Mouse (Mus musculus): Measurements from ENCODE around the gene Gnl2. TPM values are rescaled to one million over a fixed set of nuclear protein-coding genes. Genes with fewer than 3 reads are reported as not detected.

Gene Gnl2
- polyA plus RNA-seq (2012; ENCODE audit: insufficient read depth, insufficient read length, low replicate concordance, missing spikeins): not detected in 2 replicates

DNA sequence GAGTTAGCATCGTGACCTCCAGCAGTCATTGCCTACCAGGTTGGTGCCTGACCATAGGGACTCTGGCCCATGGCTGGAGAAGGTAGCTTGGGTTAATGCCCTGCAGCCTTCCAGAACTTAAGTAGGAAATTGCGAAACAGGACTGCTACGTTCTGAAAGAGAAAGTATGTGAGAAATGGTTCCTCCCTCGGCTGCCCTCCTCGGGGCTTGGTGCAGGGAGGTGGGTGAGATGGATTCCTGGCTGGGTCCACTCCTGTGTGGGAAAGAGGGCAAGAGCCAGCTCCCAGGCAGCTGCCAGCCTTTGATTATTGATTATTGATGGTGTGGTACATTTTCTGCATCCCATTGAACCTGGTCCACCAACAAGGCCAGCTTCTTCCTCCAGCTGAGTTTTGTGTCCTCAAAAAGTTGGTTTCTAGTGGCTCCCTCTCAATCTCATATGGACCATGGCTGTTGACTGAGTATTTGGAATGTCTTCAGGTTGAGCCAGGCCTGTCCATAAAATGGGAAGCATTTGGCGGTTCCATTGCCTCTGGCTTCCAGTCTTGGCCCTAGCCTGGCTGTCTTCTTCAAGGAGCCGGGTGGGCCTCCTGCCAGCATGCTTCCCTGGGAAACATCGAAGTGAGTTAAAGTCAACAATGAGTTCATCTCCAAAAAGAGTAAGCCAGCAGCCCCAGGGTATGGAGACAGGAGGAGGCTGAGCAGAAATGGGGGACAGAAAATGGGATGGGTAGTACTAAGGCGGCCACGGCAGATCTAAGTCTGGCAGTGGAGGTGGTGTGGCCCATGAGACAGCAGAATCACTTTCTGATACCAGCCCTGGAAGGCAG lies at the start of gene Gnl2:
Gene Gnl2 (plus strand): TSS at position 780 of the 830 bp plus-strand sequence.
- no peak for TF ChIP-seq CTCF (IDR thresholded peaks at IDR 0.05; ENCODE audit: insufficient read depth, low read depth, low read length)
- no peak for TF ChIP-seq POLR2A (IDR thresholded peaks at IDR 0.05; ENCODE audit: insufficient read depth, low read depth, low read length)
- H3K27ac ChIP-seq (ENCODE audit: insufficient read depth, low read depth, low read length): no peak within 1 kb of the TSS
- 86% methylated on average over 10 of the region's 10 CpGs for WGBS
- no peak within 1 kb of the TSS for H3K4me3 ChIP-seq (ENCODE audit: insufficient read depth, low read depth, low read length)
- no peaks in the 10 kb centered on the region for H3K4me1 ChIP-seq (ENCODE audit: control insufficient read depth, insufficient read depth, low read length)

DNA sequence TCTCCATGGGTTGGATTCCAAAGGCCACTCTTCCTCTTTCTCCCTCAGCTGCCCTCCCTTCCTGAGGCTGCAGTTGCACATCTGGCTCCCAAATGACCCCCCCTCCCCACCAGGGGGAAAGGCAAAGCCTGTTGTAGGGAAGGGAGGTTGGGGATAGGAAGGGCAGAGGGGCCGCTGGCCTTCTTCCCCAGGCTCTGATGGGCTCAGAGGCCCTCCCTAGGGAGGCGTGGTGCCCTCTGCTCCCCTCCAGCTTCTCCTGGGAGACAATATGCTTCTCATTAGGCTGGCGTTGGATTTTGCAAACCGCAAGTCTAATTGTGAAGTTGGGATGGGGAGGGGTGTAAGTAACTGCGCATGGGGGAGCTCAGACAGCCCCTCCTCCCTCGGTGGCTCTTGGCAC lies 47.7 kb upstream of the Gnl2 start:
- no peaks in the 10 kb centered on the region for H3K4me1 ChIP-seq (ENCODE audit: control insufficient read depth, insufficient read depth, low read length)
- no peak overlapping the region for H3K4me3 ChIP-seq (ENCODE audit: insufficient read depth, low read depth, low read length)
- no peak overlapping the region for H3K27ac ChIP-seq (ENCODE audit: insufficient read depth, low read depth, low read length)
- 30% methylated on average over 6 of the region's 6 CpGs for WGBS
- TF ChIP-seq CTCF (IDR thresholded peaks at IDR 0.05; ENCODE audit: insufficient read depth, low read depth, low read length): no peak
- no peak for TF ChIP-seq POLR2A (IDR thresholded peaks at IDR 0.05; ENCODE audit: insufficient read depth, low read depth, low read length)

DNA sequence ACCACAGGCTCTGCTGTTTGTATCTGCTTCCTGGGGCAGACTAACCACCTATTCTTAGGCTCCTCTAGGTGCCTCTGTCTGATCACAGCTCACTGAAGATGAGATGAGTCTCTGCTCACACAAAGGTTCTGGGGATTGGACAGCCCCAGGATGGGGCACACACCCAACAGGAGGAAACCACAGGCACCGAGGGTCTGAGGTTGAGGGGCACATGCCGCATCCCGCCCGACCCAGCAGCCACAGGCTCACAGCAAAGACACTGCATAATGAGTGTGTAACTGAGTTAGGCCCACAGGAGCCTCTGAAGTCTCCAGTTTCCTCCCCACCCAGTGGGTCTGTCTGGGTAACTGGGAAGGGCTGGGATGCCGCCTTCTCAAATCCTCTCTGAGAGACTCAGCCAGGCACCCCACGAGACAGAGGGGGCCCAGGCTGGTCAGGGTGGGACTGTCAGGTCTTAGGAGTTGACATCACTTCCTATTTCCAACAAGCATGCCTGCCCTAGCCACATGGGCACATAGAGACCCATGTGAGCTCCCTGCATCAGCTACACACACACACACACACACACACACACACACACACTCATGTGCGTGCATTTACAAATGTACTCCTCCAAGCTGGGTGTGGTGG lies 47.1 kb upstream of the Gnl2 start:
- H3K4me1 ChIP-seq (ENCODE audit: control insufficient read depth, insufficient read depth, low read length): no peaks in the 10 kb centered on the region
- H3K4me3 ChIP-seq (ENCODE audit: insufficient read depth, low read depth, low read length): no peak overlapping the region
- WGBS: 64% methylated on average over 7 of the region's 7 CpGs
- no peak overlapping the region for H3K27ac ChIP-seq (ENCODE audit: insufficient read depth, low read depth, low read length)
- no peak for TF ChIP-seq POLR2A (IDR thresholded peaks at IDR 0.05; ENCODE audit: insufficient read depth, low read depth, low read length)
- no peak for TF ChIP-seq CTCF (IDR thresholded peaks at IDR 0.05; ENCODE audit: insufficient read depth, low read depth, low read length)

DNA sequence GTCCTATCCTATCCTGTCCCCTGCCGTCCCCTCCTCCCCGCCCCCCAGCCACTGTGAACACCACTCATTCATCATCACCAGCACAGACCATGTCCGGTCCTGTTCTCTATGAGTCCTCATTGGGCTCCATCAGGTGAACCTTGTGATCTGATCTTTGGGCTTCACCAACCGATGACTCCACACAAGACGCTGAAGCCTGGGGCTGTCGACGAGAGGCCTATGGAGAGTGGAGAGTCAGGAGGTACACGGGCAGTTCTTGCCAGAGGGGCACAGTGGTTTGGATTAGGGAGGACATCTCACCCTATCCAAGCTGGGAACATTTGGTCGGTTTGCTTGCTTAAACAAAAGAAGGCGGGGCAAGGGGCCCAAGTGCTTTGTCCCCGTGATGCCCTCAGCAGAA lies 46.2 kb upstream of the Gnl2 start:
- Histone ChIP-seq H3K27ac (ENCODE audit: insufficient read depth, low read depth, low read length) (no peak overlapping the region), H3K4me1 (ENCODE audit: control insufficient read depth, insufficient read depth, low read length) (no peaks in the 10 kb centered on the region), H3K4me3 (ENCODE audit: insufficient read depth, low read depth, low read length) (no peak overlapping the region)
- WGBS: 79% methylated on average over 11 of the region's 11 CpGs
- TF ChIP-seq CTCF (IDR thresholded peaks at IDR 0.05; ENCODE audit: insufficient read depth, low read depth, low read length) (no peak), POLR2A (IDR thresholded peaks at IDR 0.05; ENCODE audit: insufficient read depth, low read depth, low read length) (no peak)

DNA sequence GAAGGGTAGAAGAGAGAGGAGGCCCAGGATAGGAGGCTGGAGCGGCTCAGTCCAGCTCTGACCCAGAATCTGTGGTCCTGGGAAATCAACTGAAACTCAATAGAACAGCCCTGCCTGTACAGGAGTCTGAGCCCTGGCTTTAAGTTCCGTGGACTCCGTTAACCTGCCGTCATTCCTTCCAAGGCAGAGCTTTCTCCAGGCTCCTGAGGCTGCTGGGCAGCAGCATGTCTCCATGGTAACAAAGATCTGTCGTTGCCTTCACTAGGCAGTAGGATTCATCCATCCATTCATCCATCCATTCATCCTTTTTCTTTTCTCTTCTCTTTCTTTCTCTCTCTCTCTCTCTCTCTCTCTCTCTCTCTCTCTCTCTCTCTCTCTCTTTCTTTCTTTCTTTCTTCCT lies 45.7 kb upstream of the Gnl2 start:
- H3K27ac ChIP-seq (ENCODE audit: insufficient read depth, low read depth, low read length): no peak overlapping the region
- no peak overlapping the region for H3K4me3 ChIP-seq (ENCODE audit: insufficient read depth, low read depth, low read length)
- H3K4me1 ChIP-seq (ENCODE audit: control insufficient read depth, insufficient read depth, low read length): no peaks in the 10 kb centered on the region
- WGBS: 42% methylated on average over 5 of the region's 5 CpGs
- no peak for TF ChIP-seq CTCF (IDR thresholded peaks at IDR 0.05; ENCODE audit: insufficient read depth, low read depth, low read length)
- no peak for TF ChIP-seq POLR2A (IDR thresholded peaks at IDR 0.05; ENCODE audit: insufficient read depth, low read depth, low read length)

DNA sequence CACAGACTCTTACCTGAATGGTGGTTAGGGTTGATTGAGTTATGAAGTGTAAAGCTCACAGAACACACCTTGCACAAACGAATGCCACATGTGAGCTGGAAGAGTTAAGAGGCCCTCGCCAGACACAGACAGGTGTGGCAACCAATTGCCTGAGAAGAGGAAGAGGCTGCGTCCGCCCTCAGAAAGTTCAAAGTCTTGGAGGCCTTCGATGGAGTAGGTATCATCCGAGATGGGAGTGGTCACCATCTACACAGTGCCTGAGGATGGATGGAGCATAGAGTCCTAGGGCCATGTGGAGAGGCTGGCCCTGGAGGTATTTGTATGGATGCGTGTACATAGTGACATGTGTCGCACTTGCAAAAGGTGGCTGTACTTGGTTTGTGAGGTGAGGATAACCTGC lies 45.3 kb upstream of the Gnl2 start:
- no peak for TF ChIP-seq CTCF (IDR thresholded peaks at IDR 0.05; ENCODE audit: insufficient read depth, low read depth, low read length)
- no peak for TF ChIP-seq POLR2A (IDR thresholded peaks at IDR 0.05; ENCODE audit: insufficient read depth, low read depth, low read length)
- H3K4me1 ChIP-seq (ENCODE audit: control insufficient read depth, insufficient read depth, low read length): no peaks in the 10 kb centered on the region
- H3K27ac ChIP-seq (ENCODE audit: insufficient read depth, low read depth, low read length): no peak overlapping the region
- H3K4me3 ChIP-seq (ENCODE audit: insufficient read depth, low read depth, low read length): no peak overlapping the region
- WGBS: 90% methylated on average over 8 of the region's 8 CpGs

DNA sequence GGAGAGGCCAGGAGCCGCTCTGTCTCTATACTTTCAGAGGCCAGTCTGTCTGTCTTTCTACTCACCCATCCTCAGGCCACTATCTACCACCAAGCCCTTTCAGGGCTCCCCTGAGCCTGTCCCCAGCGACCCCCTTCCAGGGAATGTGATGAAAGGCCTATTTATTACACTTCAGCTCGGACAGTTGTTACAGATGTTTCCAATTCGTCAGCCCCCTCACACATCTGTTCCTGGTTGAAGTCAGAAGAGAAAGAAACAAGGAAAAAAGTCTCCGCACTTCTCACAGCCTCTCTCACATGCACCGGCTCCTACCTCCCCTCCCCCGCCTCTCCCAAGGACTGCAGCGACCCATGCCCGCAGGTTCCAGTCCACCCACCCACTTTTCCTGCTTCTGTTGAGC lies 44.1 kb upstream of the Gnl2 start:
- Histone ChIP-seq H3K27ac (ENCODE audit: insufficient read depth, low read depth, low read length) (no peak overlapping the region), H3K4me3 (ENCODE audit: insufficient read depth, low read depth, low read length) (no peak overlapping the region), H3K4me1 (ENCODE audit: control insufficient read depth, insufficient read depth, low read length) (no peaks in the 10 kb centered on the region)
- 59% methylated on average over 9 of the region's 9 CpGs for WGBS
- TF ChIP-seq CTCF (IDR thresholded peaks at IDR 0.05; ENCODE audit: insufficient read depth, low read depth, low read length) (no peak), POLR2A (IDR thresholded peaks at IDR 0.05; ENCODE audit: insufficient read depth, low read depth, low read length) (no peak)

DNA sequence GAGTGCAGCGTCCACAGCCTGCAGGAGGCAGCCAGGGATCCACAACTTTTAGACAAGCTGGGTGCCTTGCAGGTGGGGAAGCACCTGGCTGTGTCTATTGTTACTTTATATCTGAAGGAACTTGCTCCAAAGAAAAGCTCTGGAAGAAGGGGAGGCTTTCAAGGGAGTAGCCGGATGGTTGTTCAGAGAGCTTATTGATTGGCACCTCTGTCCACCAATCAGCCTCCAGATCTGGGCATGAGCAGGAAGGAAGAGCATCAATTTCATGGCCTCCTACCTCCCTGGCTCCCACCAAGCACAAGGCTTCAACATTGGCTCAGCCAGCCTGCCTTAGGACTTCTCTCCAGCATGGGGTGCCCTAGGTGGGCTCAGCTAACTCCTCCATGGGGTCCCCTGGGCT lies 43.1 kb upstream of the Gnl2 start:
- no peak for TF ChIP-seq CTCF (IDR thresholded peaks at IDR 0.05; ENCODE audit: insufficient read depth, low read depth, low read length)
- 81% methylated on average over 2 of the region's 2 CpGs for WGBS
- no peak overlapping the region for H3K4me3 ChIP-seq (ENCODE audit: insufficient read depth, low read depth, low read length)
- H3K4me1 ChIP-seq (ENCODE audit: control insufficient read depth, insufficient read depth, low read length): no peaks in the 10 kb centered on the region
- H3K27ac ChIP-seq (ENCODE audit: insufficient read depth, low read depth, low read length): no peak overlapping the region

DNA sequence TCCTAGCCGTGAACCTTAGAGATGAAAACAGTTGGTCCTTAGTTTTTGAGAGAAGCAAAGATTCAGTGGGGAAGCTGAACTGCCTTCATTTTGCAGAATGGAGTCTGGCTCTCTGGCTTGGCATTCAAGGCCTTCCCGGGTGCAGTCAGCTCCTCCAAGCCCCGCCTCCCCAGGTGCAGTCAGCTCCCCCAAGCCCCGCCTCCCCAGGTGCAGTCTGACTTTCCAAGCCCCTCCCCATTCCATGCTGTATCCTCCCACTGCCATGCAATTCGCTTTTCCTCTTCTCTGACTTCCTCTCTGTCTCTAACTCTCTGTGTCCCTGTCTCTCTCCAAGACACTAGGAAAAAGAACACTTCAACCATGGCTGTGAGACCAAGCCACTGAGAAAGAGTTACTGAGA lies 38.2 kb upstream of the Gnl2 start:
- Histone ChIP-seq H3K4me1 (ENCODE audit: control insufficient read depth, insufficient read depth, low read length) (no peaks in the 10 kb centered on the region), H3K27ac (ENCODE audit: insufficient read depth, low read depth, low read length) (no peak overlapping the region), H3K4me3 (ENCODE audit: insufficient read depth, low read depth, low read length) (no peak overlapping the region)
- TF ChIP-seq POLR2A (IDR thresholded peaks at IDR 0.05; ENCODE audit: insufficient read depth, low read depth, low read length) (no peak), CTCF (IDR thresholded peaks at IDR 0.05; ENCODE audit: insufficient read depth, low read depth, low read length) (no peak)
- 47% methylated on average over 5 of the region's 5 CpGs for WGBS
